Mouse (Mus musculus) thymus, adult 18-20 months (tissue): ENCODE measurements around the gene Gp9.

Experiments
- DNase-seq, 2 experiments: peaks; one replicate each; pipeline ENCODE4 v3.0.0; 2022; ENCODE audit warnings: mixed read lengths in 2 of 2

The Gp9 gene

GRCm38 (mm10) chr6:87777842-87778241 is at the start of gene Gp9:
Gene Gp9 (plus strand): TSS chr6:87778072.
- DNase-seq: no peak

GRCm38 (mm10) chr6:87728102-87728501 is 49.8 kb upstream of the Gp9 start:
- DNase-seq: no peak

- no peak for DNase-seq
Observed at GRCm38 (mm10) chr6:87730141-87730540, 47.7 kb upstream of the Gp9 start.

- DNase-seq: no peak
Observed at GRCm38 (mm10) chr6:87730591-87731462, 47.0 kb upstream of the Gp9 start, which contains the start of gene Efcc1. Gene Efcc1 (plus strand): TSS chr6:87730869.

- no peak for DNase-seq
Observed at GRCm38 (mm10) chr6:87731463-87732095, 46.3 kb upstream of the Gp9 start.

GRCm38 (mm10) chr6:87732151-87733011 is 45.5 kb upstream of the Gp9 start:
- DNase-seq: no peak

- DNase-seq: no peak
Observed at GRCm38 (mm10) chr6:87733131-87733930, 44.5 kb upstream of the Gp9 start.

GRCm38 (mm10) chr6:87734136-87734535 is 43.7 kb upstream of the Gp9 start:
- no peak for DNase-seq

GRCm38 (mm10) chr6:87736923-87737322 is 40.9 kb upstream of the Gp9 start:
- no peak for DNase-seq

GRCm38 (mm10) chr6:87737921-87738626 is 39.8 kb upstream of the Gp9 start:
- no peak for DNase-seq

GRCm38 (mm10) chr6:87739898-87740297 is 38.0 kb upstream of the Gp9 start:
- no peak for DNase-seq

- DNase-seq: no peak
Observed at GRCm38 (mm10) chr6:87740496-87740895, 37.4 kb upstream of the Gp9 start.

GRCm38 (mm10) chr6:87741978-87742377 is 35.9 kb upstream of the Gp9 start:
- no peak for DNase-seq

- DNase-seq: no peak
Observed at GRCm38 (mm10) chr6:87742804-87743203, 35.1 kb upstream of the Gp9 start.

- no peak for DNase-seq
Observed at GRCm38 (mm10) chr6:87743281-87743680, 34.6 kb upstream of the Gp9 start.

- no peak for DNase-seq
Observed at GRCm38 (mm10) chr6:87744632-87745031, 33.2 kb upstream of the Gp9 start.

- no peak for DNase-seq
Observed at GRCm38 (mm10) chr6:87745301-87745700, 32.6 kb upstream of the Gp9 start.

GRCm38 (mm10) chr6:87746059-87746458 is 31.8 kb upstream of the Gp9 start:
- DNase-seq: no peak

GRCm38 (mm10) chr6:87746849-87747248 is 31.0 kb upstream of the Gp9 start:
- no peak for DNase-seq

GRCm38 (mm10) chr6:87748078-87748477 is 29.8 kb upstream of the Gp9 start:
- DNase-seq: no peak

- no peak for DNase-seq
Observed at GRCm38 (mm10) chr6:87748531-87748930, 29.3 kb upstream of the Gp9 start.
